Mouse (Mus musculus) heart, embryonic 13.5 days (tissue): ENCODE results near the gene E2f3. TPM values are rescaled to one million over a fixed set of nuclear protein-coding genes. Genes with fewer than 3 reads are reported as not detected.

Experiments used
- ATAC-seq: fragments of 200-750 bp; cut with Nextera tagmentation; 2 replicates; pipeline ENCODE4 v1.8.0; 2017; ENCODE audit warnings: moderate TSS enrichment; ENCODE audit not compliant: insufficient number of reproducible peaks, low FRiP score, low TSS enrichment; ENCODE audit errors: extremely low read depth
- H3K27ac ChIP-seq: fragments of 300-500 bp; sonication (generic); replicated peaks from 2 replicates; pipeline ENCODE4 v1.5.1; 2015; ENCODE audit warnings: moderate library complexity, mild to moderate bottlenecking, inconsistent platforms
- H3K27me3 ChIP-seq: fragments of 300-500 bp; sonication (generic); replicated peaks from 2 replicates; pipeline ENCODE4 v1.6.1; 2015; ENCODE audit warnings: mild to moderate bottlenecking, inconsistent platforms
- H3K36me3 ChIP-seq: fragments of 300-500 bp; sonication (generic); 2 replicates; pipeline ENCODE4 v1.6.1; 2015; ENCODE audit warnings: mild to moderate bottlenecking, inconsistent platforms
- H3K4me1 ChIP-seq: fragments of 300-500 bp; sonication (generic); 2 replicates; pipeline ENCODE4 v1.6.1; 2015; ENCODE audit warnings: inconsistent platforms
- H3K4me2 ChIP-seq: fragments of 300-500 bp; sonication (generic); 2 replicates; pipeline ENCODE4 v1.6.1; 2015; ENCODE audit warnings: inconsistent platforms, mild to moderate bottlenecking, moderate library complexity
- H3K4me3 ChIP-seq: fragments of 300-500 bp; sonication (generic); 2 replicates; pipeline ENCODE4 v1.5.1; 2015; ENCODE audit warnings: moderate library complexity, mild to moderate bottlenecking, inconsistent platforms
- H3K9ac ChIP-seq: fragments of 300-500 bp; sonication (generic); 2 replicates; pipeline ENCODE4 v1.6.1; 2015; ENCODE audit warnings: inconsistent platforms, mild to moderate bottlenecking, moderate library complexity
- H3K9me3 ChIP-seq: fragments of 300-500 bp; sonication (generic); 2 replicates; pipeline ENCODE4 v1.6.1; 2016; ENCODE audit warnings: inconsistent platforms
- WGBS: fragments of 180-500 bp; shearing (Covaris S2); methylation state at CpG from one replicate; pipeline ENCODE4 v1.1.7; 2015; ENCODE audit warnings: mixed read lengths; 5-methylcytosine and 5-hydroxymethylcytosine counted together
- polyA plus RNA-seq: library from polyadenylated mRNA; unstranded; fragments of >200 nt; fragmentation: Nextera tagmentation; extraction: Ambion mirVana; gene quantifications from 2 replicates; pipeline ENCODE4 v1.2.1, GENCODE M21; 2015

E2f3 gene
- 8.2 and 9.1 TPM in 2 replicates for polyA plus RNA-seq

DNA sequence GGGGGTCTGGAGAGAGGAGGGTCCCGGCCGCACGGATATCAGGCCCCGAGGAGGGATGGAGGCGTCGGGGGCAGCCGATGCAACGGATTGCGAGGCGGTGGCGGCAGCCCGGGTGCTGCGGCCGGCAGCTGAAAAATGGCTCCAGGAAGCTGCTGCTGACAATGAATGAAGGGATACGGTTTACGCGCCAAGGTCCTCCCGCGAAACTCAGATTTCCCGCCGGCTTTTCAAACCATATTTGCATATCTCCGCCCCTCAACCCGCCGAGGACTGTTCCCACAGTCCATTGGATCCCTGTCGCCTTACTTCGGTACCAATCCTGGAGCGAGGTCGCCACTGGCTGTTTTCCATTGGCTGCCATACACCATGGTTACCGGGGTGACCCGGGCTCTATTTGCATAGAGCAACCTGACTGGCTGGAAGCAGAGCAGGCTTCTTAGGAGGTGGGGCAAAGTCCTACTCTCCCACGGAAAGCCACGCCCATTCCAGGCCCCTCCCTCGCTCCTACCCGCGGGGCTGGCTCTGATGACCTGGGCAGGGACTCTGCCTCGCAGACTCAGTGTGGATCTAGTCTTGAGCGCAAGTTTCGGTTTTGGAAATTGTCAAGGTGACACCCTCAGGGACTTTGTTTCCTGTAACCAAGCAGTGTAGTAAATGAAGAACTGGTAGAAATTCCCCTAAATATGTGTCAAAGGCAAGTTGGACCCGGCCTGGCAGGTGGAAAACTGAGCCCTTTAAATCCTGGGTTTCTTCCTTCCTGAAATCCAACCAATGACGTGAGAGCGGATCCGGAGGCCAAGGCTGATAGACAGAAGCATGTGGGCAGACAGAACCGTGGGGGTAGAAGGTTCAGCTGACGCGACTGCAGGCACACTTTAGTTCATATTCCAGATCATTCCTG, at the start of gene E2f3:
E2f3 (minus strand) TSS at position 209 of the 901 bp plus-strand sequence.
- Histone ChIP-seq H3K9me3 (no peaks in the 10 kb centered on the region), H3K27me3 (no peaks in the 10 kb centered on the region), H3K4me3 (peak within 1 kb of the TSS; percentile 99), H3K27ac (peak within 1 kb of the TSS; percentile 99), H3K9ac (peak within 1 kb of the TSS; percentile 100), H3K4me2 (peak within 1 kb of the TSS; percentile 88), H3K4me1 (peaks cover 27% of the 10 kb centered on the region), H3K36me3 (no peaks in the 10 kb centered on the region)
- under 1% methylated on average over 45 of the region's 45 CpGs for WGBS
- peak; percentile 96 for ATAC-seq

DNA sequence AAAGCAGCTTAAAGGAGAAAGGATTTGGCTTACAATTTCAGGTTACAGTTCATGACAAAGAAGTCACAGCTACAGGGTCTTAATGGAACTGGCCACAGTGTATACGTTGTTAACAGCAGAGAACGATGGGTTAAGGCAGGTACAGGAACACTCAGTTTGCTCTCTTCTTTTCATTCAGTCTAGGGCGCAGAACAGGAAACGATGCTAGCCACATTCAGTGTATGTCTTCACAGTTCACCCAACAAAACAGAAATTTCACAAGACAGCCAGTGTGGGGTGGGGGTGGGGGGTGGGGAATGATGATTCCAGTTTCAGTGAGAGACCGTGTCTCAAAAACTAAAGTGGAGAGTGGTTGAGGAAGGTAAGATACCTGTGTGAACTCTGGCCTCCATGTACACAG, 48.7 kb upstream of the E2f3 start:
- Histone ChIP-seq H3K4me1 (peaks cover 10% of the 10 kb centered on the region), H3K36me3 (no peaks in the 10 kb centered on the region), H3K27ac (no peak overlapping the region), H3K4me3 (no peak overlapping the region), H3K4me2 (no peak overlapping the region), H3K27me3 (no peaks in the 10 kb centered on the region), H3K9me3 (no peaks in the 10 kb centered on the region), H3K9ac (no peak overlapping the region)
- 88% methylated on average over 5 of the region's 5 CpGs for WGBS
- no peak for ATAC-seq

DNA sequence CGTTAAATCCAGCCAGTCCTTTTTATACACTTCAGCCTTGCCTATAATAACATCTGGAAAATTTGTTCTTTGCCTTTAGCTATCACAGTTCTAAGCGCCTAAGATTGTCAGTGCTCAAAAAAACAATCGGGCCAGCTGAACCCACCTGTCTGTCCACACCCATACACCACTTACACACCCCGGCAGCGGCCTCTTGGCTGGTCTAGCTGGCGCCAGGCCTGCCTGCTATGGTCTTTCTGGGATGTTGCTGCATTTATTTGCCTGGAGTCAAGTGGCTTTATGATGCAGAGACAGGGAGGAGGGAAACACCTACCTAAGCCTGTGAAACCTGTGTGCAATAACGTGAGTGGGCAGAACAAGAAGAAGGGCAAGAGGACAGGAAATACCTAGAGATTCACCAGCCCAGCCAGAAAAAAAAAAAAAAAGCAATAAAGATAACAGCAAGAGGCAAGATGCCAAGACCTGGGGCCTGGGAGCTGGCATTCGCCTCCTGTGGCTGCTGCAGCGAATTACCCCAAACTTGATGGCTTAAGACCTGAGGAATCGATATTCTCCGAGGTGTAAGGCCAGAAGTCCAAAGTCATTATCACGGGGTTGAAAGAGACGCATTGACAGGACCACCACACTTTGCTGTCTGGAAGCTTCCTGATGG, 45.9 kb upstream of the E2f3 start:
- no peak overlapping the region for H3K9ac ChIP-seq
- no peaks in the 10 kb centered on the region for H3K36me3 ChIP-seq
- H3K4me1 ChIP-seq: peaks cover 10% of the 10 kb centered on the region
- no peak overlapping the region for H3K4me2 ChIP-seq
- no peaks in the 10 kb centered on the region for H3K27me3 ChIP-seq
- H3K27ac ChIP-seq: no peak overlapping the region
- H3K9me3 ChIP-seq: no peaks in the 10 kb centered on the region
- ATAC-seq: no peak
- H3K4me3 ChIP-seq: no peak overlapping the region
- 68% methylated on average over 13 of the region's 13 CpGs for WGBS

GRCm38 (mm10) chr13:30027841-30028240, 42.0 kb upstream of the E2f3 start:
- Histone ChIP-seq H3K9me3 (no peaks in the 10 kb centered on the region), H3K36me3 (no peaks in the 10 kb centered on the region), H3K9ac (no peak overlapping the region), H3K4me1 (peaks cover 10% of the 10 kb centered on the region), H3K27me3 (no peaks in the 10 kb centered on the region), H3K27ac (no peak overlapping the region), H3K4me3 (no peak overlapping the region), H3K4me2 (no peak overlapping the region)
- WGBS: 69% methylated on average over 3 of the region's 3 CpGs
- ATAC-seq: no peak

DNA sequence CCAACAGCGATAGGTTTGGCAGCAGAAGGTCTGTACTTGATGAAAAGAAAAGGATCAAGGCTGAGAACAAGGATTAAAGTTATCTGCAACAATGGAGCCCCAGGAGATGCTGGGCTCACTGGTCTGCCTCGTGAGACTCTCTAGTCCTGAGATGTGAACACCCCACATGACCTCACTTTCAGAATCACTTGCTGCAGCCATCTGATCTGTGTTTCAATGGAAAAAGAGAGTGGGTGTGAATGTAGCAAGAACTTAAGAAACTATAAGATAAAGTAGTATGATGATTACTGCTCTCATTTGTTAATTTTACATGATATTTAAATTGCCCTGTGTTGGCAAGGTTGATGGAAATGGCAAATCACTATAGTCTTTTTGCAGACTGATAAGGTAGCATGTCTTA, 36.6 kb upstream of the E2f3 start:
- H3K36me3 ChIP-seq: no peaks in the 10 kb centered on the region
- WGBS: 76% methylated on average over 2 of the region's 2 CpGs

DNA sequence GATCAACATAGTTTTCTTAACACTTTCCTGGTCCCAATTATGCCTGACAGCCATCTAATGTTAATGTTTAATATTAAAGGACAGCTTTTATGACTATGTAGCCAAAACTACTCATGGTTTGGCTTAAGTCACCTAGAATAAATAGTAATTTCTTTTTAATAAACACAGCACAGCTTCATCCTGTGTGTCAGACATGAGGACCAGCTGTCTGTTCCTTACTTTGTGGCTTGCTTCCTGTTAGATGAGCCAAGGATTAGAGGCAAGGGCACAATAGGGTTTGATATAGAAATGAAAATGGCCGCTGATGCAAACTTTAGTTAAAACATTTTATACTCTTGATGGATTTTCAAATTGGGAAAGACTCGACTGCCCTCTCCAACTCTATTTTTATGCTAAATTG, 32.7 kb upstream of the E2f3 start:
- Histone ChIP-seq H3K4me2 (no peak overlapping the region), H3K9me3 (no peaks in the 10 kb centered on the region), H3K27me3 (no peaks in the 10 kb centered on the region), H3K4me3 (no peak overlapping the region), H3K27ac (no peak overlapping the region), H3K9ac (no peak overlapping the region), H3K36me3 (no peaks in the 10 kb centered on the region), H3K4me1 (no peaks in the 10 kb centered on the region)
- no peak for ATAC-seq
- 71% methylated on average over 2 of the region's 2 CpGs for WGBS

More for the DNA sequence above, 36.6 kb upstream of the E2f3 start:
- Histone ChIP-seq H3K4me2 (no peak overlapping the region), H3K27me3 (no peaks in the 10 kb centered on the region), H3K4me3 (no peak overlapping the region), H3K9me3 (no peaks in the 10 kb centered on the region), H3K9ac (no peak overlapping the region), H3K27ac (no peak overlapping the region), H3K4me1 (no peaks in the 10 kb centered on the region)
- no peak for ATAC-seq

- H3K9ac ChIP-seq: no peak overlapping the region
- H3K4me2 ChIP-seq: no peak overlapping the region
- no peak overlapping the region for H3K4me3 ChIP-seq
- H3K27ac ChIP-seq: no peak overlapping the region
- no peak for ATAC-seq
- H3K27me3 ChIP-seq: no peaks in the 10 kb centered on the region
- no peaks in the 10 kb centered on the region for H3K36me3 ChIP-seq
- H3K9me3 ChIP-seq: no peaks in the 10 kb centered on the region
- WGBS: 76% methylated on average over 7 of the region's 7 CpGs
- no peaks in the 10 kb centered on the region for H3K4me1 ChIP-seq
Observed at GRCm38 (mm10) chr13:30017611-30018010, 31.7 kb upstream of the E2f3 start.

DNA sequence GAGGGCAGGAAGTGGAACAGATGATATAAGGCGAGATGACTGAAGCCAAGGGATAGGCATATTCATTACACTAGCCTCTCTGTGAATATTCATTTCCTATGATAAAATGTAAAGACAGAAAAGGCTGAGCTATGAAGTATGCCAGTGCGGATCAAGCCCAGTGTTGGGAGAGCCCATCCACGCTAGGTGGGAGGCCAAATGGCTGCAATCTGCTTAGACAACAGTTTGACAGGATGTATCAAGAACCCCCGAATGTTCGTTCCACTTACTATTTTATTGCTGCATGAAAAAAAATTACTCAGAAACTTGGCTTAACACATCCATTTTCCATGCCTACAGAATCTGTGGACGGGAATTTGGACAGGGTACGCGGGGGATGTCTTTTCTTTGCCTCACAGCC, 28.7 kb upstream of the E2f3 start:
- ATAC-seq: no peak
- Histone ChIP-seq H3K36me3 (no peaks in the 10 kb centered on the region), H3K9ac (no peak overlapping the region), H3K4me3 (no peak overlapping the region), H3K4me1 (no peaks in the 10 kb centered on the region), H3K27me3 (no peaks in the 10 kb centered on the region), H3K4me2 (no peak overlapping the region), H3K27ac (no peak overlapping the region), H3K9me3 (no peaks in the 10 kb centered on the region)
- WGBS: 75% methylated on average over 8 of the region's 8 CpGs

DNA sequence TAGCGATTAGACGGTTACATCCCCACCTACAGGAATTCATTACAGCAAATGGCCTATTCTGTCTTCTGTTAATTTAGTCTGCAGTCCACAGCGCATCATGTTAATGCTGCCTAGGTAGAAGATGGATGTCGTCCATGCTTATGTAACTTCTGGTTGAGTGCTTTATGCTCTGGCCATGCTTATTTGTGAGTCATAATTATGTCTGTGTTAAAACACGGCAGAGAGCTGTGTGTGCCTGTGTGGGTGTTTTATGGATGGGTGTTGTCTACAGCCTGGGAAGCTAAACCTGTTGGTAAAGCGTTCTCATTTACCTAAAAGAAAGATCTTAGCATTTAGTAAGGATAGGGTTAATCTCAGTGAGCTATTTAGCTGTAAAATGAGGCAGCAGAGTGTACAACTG, 26.4 kb upstream of the E2f3 start:
- Histone ChIP-seq H3K27me3 (no peaks in the 10 kb centered on the region), H3K36me3 (no peaks in the 10 kb centered on the region), H3K9me3 (no peaks in the 10 kb centered on the region), H3K4me1 (no peaks in the 10 kb centered on the region), H3K4me3 (no peak overlapping the region), H3K4me2 (no peak overlapping the region), H3K9ac (no peak overlapping the region), H3K27ac (no peak overlapping the region)
- 83% methylated on average over 6 of the region's 6 CpGs for WGBS
- no peak for ATAC-seq

DNA sequence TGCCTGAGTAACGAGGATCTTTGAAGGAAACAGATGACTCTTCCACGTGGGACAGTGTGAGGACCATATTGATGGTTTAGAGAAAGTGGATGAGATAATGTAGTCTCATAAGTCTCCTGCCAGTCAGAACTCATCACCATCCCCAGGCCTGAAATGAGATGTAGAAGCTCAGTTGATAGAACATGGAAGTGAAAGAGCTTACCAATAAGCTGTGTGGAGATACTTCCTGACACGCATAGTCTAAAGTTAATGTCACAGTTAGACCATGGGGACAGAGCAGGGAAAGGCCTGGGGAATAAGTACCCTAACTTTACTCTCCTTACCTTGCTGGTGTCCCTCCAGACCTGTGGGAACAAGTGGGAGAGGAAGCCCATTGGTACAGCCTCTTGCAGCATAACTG, 22.9 kb upstream of the E2f3 start:
- Histone ChIP-seq H3K36me3 (no peaks in the 10 kb centered on the region), H3K9ac (no peak overlapping the region), H3K27me3 (no peaks in the 10 kb centered on the region), H3K9me3 (no peaks in the 10 kb centered on the region), H3K27ac (no peak overlapping the region), H3K4me3 (no peak overlapping the region), H3K4me2 (no peak overlapping the region), H3K4me1 (peaks cover 6% of the 10 kb centered on the region)
- no peak for ATAC-seq
- WGBS: 77% methylated on average over 3 of the region's 3 CpGs

DNA sequence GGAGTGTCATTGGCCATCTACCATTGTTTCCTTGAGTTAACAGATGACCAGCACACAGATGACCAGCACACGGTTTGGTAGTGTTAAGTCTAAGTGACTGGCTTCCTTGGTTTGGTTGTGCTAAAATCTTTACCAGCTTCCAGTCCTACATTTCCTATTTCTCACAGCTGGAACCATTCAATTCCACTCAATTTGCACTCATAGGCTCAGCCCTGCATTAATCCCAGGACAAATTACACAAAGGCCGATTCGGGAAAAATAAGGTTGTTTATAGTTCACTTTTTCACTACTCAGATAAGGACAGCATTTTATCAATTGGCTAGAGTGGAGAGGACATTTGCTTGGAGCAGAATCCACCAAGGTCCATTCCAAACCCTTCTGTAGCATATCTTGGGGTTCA, 19.6 kb upstream of the E2f3 start:
- ATAC-seq: no peak

More for the DNA sequence above, 19.6 kb upstream of the E2f3 start:
- H3K27me3 ChIP-seq: no peaks in the 10 kb centered on the region
- WGBS: 73% methylated on average over 3 of the region's 3 CpGs
- peaks cover 23% of the 10 kb centered on the region for H3K4me1 ChIP-seq
- H3K4me3 ChIP-seq: no peak overlapping the region
- no peaks in the 10 kb centered on the region for H3K9me3 ChIP-seq
- H3K27ac ChIP-seq: no peak overlapping the region
- no peaks in the 10 kb centered on the region for H3K36me3 ChIP-seq
- no peak overlapping the region for H3K4me2 ChIP-seq
- H3K9ac ChIP-seq: no peak overlapping the region
